Mouse (Mus musculus) spleen, adult 2 months (tissue): Measurements from ENCODE around the gene Neurl4. TPM values are rescaled to one million over a fixed set of nuclear protein-coding genes. Genes with fewer than 3 reads are reported as not detected.
"Not testable (repeated sequence)": the region's sequence is repeated elsewhere in the genome, so short reads cannot be mapped to it uniquely, and the experiment has no call there.

Experiments used
- DNase-seq, 2 experiments: peaks; one replicate each; pipeline versions ENCODE4 v3.0.0 to v3.0.0-alpha.2; 2012 to 2021; ENCODE audit warnings: low spot score in 2 of 2, low read depth in 1 of 2
- H3K27ac ChIP-seq: fragments of 200-500 bp; 2 replicates; pipeline ENCODE4 v1.5.1; 2012; ENCODE audit warnings: low read length, inconsistent platforms; ENCODE audit not compliant: insufficient read depth
- H3K27me3 ChIP-seq: fragments of 200-500 bp; 2 replicates; pipeline ENCODE4 v1.6.1; 2012; ENCODE audit warnings: mild to moderate bottlenecking, moderate library complexity, low read length, inconsistent platforms; ENCODE audit not compliant: control insufficient read depth, insufficient read depth
- H3K36me3 ChIP-seq: fragments of 200-500 bp; 2 replicates; pipeline ENCODE4 v1.6.1; 2012; ENCODE audit warnings: mild to moderate bottlenecking, low read length, inconsistent platforms; ENCODE audit not compliant: control insufficient read depth, insufficient read depth
- H3K4me1 ChIP-seq: fragments of 200-500 bp; 2 replicates; pipeline ENCODE4 v1.6.1; 2011; ENCODE audit warnings: inconsistent platforms; ENCODE audit not compliant: control insufficient read depth, insufficient read depth, insufficient read length
- H3K4me3 ChIP-seq: fragments of 200-500 bp; 2 replicates; pipeline ENCODE4 v1.5.1; 2011; ENCODE audit warnings: mild to moderate bottlenecking, inconsistent platforms; ENCODE audit not compliant: insufficient read depth, insufficient read length; ENCODE audit errors: extremely low read depth
- CTCF ChIP-seq: fragments of 200-500 bp; IDR thresholded peaks from 2 replicates; pipeline ENCODE4 v1.5.1; 2011; ENCODE audit warnings: mild to moderate bottlenecking, inconsistent platforms; ENCODE audit not compliant: insufficient read depth, insufficient read length, insufficient replicate concordance; ENCODE audit errors: extremely low read depth
- POLR2A ChIP-seq: fragments of 200-500 bp; IDR thresholded peaks from 2 replicates; pipeline ENCODE4 v1.6.1; 2011; ENCODE audit warnings: low read depth, low read length, inconsistent platforms
- WGBS: fragments of 180-500 bp; shearing (Covaris S2); methylation state at CpG from one replicate; pipeline ENCODE4 v1.1.7; 2018; 5-methylcytosine and 5-hydroxymethylcytosine counted together
- polyA plus RNA-seq: library from polyadenylated mRNA; depleted of rRNA; stranded (reverse); fragments of >200 nt; gene quantifications from 2 replicates; pipeline ENCODE4 v1.2.3, GENCODE M21; 2012

The Neurl4 gene
- polyA plus RNA-seq, 1 experiment: 43.3 TPM

GRCm38 (mm10) chr11:69922012-69922756 lies 21.3 kb downstream of the Neurl4 start:
- TF ChIP-seq CTCF (no peak), POLR2A (no peak)
- DNase-seq: no peak
- Histone ChIP-seq H3K4me3 (peak overlapping the region; percentile 71), H3K27ac (peak overlapping the region; percentile 97), H3K4me1 (peaks cover 7% of the 10 kb centered on the region; the same call in 1 of the 2 replicates), H3K27me3 (no peaks in the 10 kb centered on the region), H3K36me3 (peaks cover 16% of the 10 kb centered on the region)
- WGBS: 5% methylated on average over 12 of the region's 12 CpGs

- Histone ChIP-seq H3K27ac (peak overlapping the region; percentile 40), H3K4me1 (peaks cover 7% of the 10 kb centered on the region; the same call in 1 of the 2 replicates), H3K27me3 (no peaks in the 10 kb centered on the region), H3K4me3 (no peak overlapping the region), H3K36me3 (peaks cover 10% of the 10 kb centered on the region)
- 64% methylated on average over 3 of the region's 3 CpGs for WGBS
- no peak for TF ChIP-seq CTCF
- TF ChIP-seq POLR2A: no peak
- DNase-seq: no peak
Observed at GRCm38 (mm10) chr11:69922796-69923195, 21.9 kb downstream of the Neurl4 start.

GRCm38 (mm10) chr11:69927501-69927900 lies 26.6 kb downstream of the Neurl4 start:
- no peak for DNase-seq
- Histone ChIP-seq H3K27me3 (no peaks in the 10 kb centered on the region), H3K36me3 (no peaks in the 10 kb centered on the region), H3K27ac (no peak overlapping the region), H3K4me3 (no peak overlapping the region), H3K4me1 (peaks cover 9% of the 10 kb centered on the region; the same call in 1 of the 2 replicates)
- WGBS: 90% methylated on average over 2 of the region's 2 CpGs
- TF ChIP-seq POLR2A (no peak), CTCF (no peak)

GRCm38 (mm10) chr11:69929712-69930111 lies 28.8 kb downstream of the Neurl4 start:
- H3K36me3 ChIP-seq: no peaks in the 10 kb centered on the region
- DNase-seq: no peak
- H3K27me3 ChIP-seq: 0 out of 2 replicates have a peak, but pooled peaks cover 1% of the 10 kb centered on the region
- no peak for TF ChIP-seq POLR2A
- TF ChIP-seq CTCF: no peak
- no peak overlapping the region for H3K27ac ChIP-seq
- 52% methylated on average over 4 of the region's 4 CpGs for WGBS
- H3K4me3 ChIP-seq: no peak overlapping the region
- peaks cover 9% of the 10 kb centered on the region; the same call in 1 of the 2 replicates for H3K4me1 ChIP-seq

GRCm38 (mm10) chr11:69930176-69930575 lies 29.3 kb downstream of the Neurl4 start:
- H3K4me3 ChIP-seq, DNase-seq, H3K27ac ChIP-seq, H3K36me3 ChIP-seq, H3K27me3 ChIP-seq: not testable (repeated sequence)
- peaks cover 12% of the 10 kb centered on the region; the same call in 1 of the 2 replicates for H3K4me1 ChIP-seq
- 93% methylated on average over 8 of the region's 8 CpGs for WGBS

- Histone ChIP-seq H3K4me1 (peaks cover 21% of the 10 kb centered on the region), H3K36me3 (no peaks in the 10 kb centered on the region), H3K4me3 (no peak overlapping the region), H3K27me3 (peaks cover 7% of the 10 kb centered on the region), H3K27ac (peak overlapping the region; percentile 63)
- WGBS: 25% methylated on average over 3 of the region's 3 CpGs
- no peak for TF ChIP-seq CTCF
- TF ChIP-seq POLR2A: no peak
- DNase-seq: peak in 1 of 2 experiments; percentile 26
Observed at GRCm38 (mm10) chr11:69930967-69931537, 30.2 kb downstream of the Neurl4 start.

GRCm38 (mm10) chr11:69931769-69932168 lies 30.9 kb downstream of the Neurl4 start:
- no peak overlapping the region; the same call in 1 of the 2 replicates for H3K27ac ChIP-seq
- TF ChIP-seq CTCF (no peak), POLR2A (no peak)
- no peak for DNase-seq
- H3K27me3 ChIP-seq: peaks cover 13% of the 10 kb centered on the region
- peaks cover 21% of the 10 kb centered on the region for H3K4me1 ChIP-seq
- no peaks in the 10 kb centered on the region for H3K36me3 ChIP-seq
- 38% methylated on average over 8 of the region's 8 CpGs for WGBS
- H3K4me3 ChIP-seq: no peak overlapping the region
